Mouse (Mus musculus) gastrocnemius, adult 8-10 months (tissue): Measurements from ENCODE around the gene Dhx32. TPM values are rescaled to one million over a fixed set of nuclear protein-coding genes. Genes with fewer than 3 reads are reported as not detected.
"Not testable (repeated sequence)": the region's sequence is repeated elsewhere in the genome, so short reads cannot be mapped to it uniquely, and the experiment has no call there.

Source experiments
- DNase-seq, 2 experiments: peaks; one replicate each; pipeline ENCODE4 v3.0.0; 2022; ENCODE audit warnings: low spot score in 2 of 2
- total RNA-seq, 4 experiments: library from RNA; stranded (reverse); gene quantifications; 2 replicates each; pipeline ENCODE4 v1.2.4; 2022

Dhx32 gene
- total RNA-seq, 4 experiments from 2014 or later, result 36.5 to 59.5 (median 45.3) TPM

- DNase-seq, result no peak
Measured at GRCm38 (mm10) chr7:133730324-133731191, 52.0 kb downstream of the Dhx32 start.

DNA sequence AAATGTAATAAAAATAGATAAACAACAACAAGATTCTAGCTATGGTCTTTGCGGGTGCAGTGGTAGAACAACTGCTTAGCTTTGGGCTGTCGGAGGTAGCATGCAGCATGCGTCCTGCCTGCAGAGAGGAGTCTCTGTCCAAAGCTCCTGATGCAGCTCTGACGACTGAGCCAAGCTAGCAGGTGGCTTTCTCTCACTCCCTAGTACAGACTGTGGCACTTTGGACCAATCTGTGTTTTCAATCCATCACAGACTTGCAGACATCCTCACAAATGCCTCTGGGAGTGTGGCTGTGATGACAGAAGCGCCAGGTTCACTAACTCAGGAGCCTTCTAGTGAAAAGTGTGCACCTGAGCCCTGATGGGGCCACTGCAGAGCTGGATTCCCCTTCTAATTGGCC is 53.2 kb downstream of the Dhx32 start:
- DNase-seq, result no peak

- no peak for DNase-seq
Measured at GRCm38 (mm10) chr7:133727027-133727426, 55.5 kb downstream of the Dhx32 start.

GRCm38 (mm10) chr7:133725571-133725970 is 57.0 kb downstream of the Dhx32 start:
- DNase-seq, result peak in 1 of 2 experiments; percentile 27

- DNase-seq, result no peak
Measured at GRCm38 (mm10) chr7:133724844-133725243, 57.7 kb downstream of the Dhx32 start.

- DNase-seq, result no peak
Measured at GRCm38 (mm10) chr7:133720616-133721015, 61.9 kb downstream of the Dhx32 start.

- no peak for DNase-seq
Measured at GRCm38 (mm10) chr7:133718580-133718979, 63.9 kb downstream of the Dhx32 start.

GRCm38 (mm10) chr7:133715387-133715786 is 67.1 kb downstream of the Dhx32 start:
- no peak for DNase-seq

GRCm38 (mm10) chr7:133707301-133707700 is 75.2 kb downstream of the Dhx32 start:
- no peak for DNase-seq

- DNase-seq, result no peak
Measured at GRCm38 (mm10) chr7:133703906-133704305, 78.6 kb downstream of the Dhx32 start.

- no peak for DNase-seq
Measured at GRCm38 (mm10) chr7:133702333-133702732, 80.2 kb downstream of the Dhx32 start.

DNA sequence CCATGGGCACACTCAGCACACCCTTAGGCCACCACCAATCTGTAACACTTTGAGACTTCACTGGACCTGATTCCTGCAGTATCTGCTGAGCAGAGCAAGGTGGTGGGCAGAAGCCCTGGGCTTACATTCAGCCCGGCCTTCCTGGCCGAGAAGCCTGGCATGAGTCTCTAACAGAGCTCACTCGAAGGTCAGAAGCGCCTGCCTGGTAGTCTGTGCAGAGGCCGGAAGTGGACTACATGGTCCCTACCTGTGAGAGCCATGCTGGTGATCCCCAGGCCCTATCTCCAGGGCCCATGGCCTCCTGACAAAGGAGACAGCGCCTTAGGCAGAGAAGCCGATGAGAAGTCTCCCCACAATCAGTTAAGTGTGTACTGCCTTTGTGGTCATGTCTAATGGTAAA is 81.2 kb downstream of the Dhx32 start:
- no peak for DNase-seq

DNA sequence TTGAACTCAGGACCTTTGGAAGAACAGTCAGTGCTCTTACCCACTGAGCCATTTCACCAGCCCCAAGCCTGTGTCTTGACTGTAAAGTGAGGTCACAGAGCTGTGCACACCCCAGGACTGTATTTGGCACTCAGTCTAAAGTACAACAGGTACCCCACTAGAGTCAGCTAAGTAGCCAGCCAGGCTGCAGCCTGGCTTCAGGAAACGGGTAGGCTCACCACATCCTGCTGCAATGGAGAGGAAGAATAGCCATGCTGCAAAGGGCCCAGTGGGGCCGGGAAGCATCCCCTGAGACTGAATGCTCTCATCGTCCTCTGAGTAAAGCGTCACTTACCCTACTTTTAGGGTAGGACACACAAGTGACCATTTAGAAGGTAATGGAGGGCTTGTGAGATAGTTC is 82.6 kb downstream of the Dhx32 start:
- DNase-seq, result no peak

GRCm38 (mm10) chr7:133698021-133698709 is 84.4 kb downstream of the Dhx32 start:
- DNase-seq, result no peak

DNA sequence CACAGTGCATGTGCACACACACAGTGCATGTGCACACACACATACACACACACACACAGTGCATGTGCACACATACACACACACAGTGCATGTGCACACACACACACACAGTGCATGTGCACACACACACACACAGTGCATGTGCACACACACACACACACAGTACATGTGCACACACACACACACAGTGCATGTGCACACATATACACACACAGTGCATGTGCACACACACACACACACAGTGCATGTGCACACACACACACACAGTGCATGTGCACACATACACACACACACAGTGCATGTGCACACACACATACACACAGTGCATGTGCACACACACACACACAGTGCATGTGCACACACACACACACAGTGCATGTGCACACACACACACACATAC is 96.9 kb downstream of the Dhx32 start:
- DNase-seq, result not testable (repeated sequence)

DNA sequence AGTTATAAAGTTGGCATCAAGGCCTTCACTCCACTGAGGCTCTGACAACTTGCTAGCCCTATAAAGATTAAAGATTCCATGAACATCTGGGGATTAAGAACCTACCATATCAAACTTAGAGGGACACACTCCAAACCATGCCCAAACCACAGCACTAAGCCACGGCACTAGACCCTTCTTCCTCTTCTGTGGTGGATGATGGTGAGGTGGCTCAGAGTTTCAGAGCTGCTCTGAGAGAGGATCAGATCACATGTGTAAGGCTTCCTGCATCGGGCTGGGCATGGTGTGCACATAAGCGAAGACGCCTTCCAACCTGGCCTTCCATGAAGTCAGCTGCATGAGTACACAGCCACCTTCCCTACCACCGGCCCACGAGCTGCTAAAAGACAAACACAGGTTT is 97.8 kb downstream of the Dhx32 start:
- no peak for DNase-seq

GRCm38 (mm10) chr7:133684110-133684509 is 98.4 kb downstream of the Dhx32 start:
- no peak for DNase-seq

GRCm38 (mm10) chr7:133683626-133684025 is 98.9 kb downstream of the Dhx32 start:
- DNase-seq, result no peak

DNA sequence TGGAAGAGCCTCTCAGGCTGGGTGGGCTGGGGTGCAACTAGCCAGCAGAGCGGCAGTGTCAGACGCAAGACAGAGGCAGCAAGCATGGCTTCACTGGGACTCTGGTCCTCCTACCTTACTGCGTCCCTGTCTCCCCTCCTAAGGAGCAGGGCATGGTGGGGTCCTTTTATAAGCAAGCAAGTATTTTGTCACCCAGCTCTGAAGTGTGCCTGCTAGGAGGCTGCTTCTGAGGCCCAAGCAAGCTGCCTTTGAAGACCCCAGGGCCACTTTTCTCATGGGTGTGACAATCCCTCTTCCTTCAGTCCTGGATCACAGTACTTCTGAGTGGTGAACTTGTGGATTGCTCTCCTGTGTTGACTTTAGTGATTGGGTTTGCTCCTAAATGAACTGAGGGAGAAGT is 102.6 kb downstream of the Dhx32 start, which contains the start of gene Mmp21:
Gene Mmp21, minus strand, starts transcription at position 101 of the 400 bp plus-strand sequence.
- DNase-seq, result no peak

- DNase-seq, result no peak
Measured at GRCm38 (mm10) chr7:133679439-133679838, 103.1 kb downstream of the Dhx32 start.

DNA sequence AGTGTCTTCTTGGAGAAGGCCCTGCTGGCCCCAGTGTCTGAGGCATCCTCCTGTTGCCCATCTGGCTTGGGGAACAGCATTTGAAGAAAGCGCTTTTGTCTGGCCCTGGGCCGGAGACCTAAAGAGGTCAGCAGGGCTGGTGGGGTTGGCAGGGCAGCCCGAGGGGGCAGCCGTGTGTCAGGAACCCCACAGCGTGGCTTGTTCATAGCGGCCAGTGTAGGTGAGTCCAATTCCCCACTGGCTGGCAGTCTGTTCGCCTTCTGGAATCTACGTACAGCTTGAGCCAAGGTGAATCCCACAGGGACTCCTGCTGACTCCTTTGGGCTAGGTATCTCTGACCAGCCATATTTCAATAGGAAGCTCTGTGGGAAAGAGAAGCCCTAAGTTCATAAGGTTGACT is 103.8 kb downstream of the Dhx32 start:
- no peak for DNase-seq

- no peak for DNase-seq
Measured at GRCm38 (mm10) chr7:133676002-133676401, 106.5 kb downstream of the Dhx32 start.
